Mouse (Mus musculus): ENCODE measurements around the gene Lss. TPM values are rescaled to one million over a fixed set of nuclear protein-coding genes. Genes with fewer than 3 reads are reported as not detected.

Gene Lss
- polyA plus RNA-seq, 1 experiment = 20.3 TPM

DNA sequence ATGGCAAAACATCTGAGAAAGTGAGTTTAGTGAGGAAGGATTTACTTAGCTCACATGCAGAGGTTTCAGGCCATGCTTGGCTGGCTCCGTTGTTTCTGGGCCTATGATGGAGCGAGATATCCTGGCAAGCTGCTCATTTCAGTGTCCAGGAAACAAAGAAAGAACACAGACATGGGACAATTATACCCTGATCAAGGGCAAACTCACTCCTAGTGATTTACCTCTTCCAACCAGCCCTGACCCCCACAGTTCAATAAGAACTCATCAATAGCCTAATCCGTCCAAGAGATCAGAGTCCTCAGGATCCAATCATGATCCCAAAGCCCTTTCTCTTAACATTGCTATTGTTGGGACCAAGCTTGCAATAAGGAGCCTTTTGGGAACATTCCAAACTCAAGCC is 40.8 kb downstream of the Lss start:
- H3K4me3 ChIP-seq (ENCODE audit: insufficient read depth, poor library complexity, severe bottlenecking) = no peak overlapping the region
- H3K27me3 ChIP-seq (ENCODE audit: control insufficient read depth, insufficient read depth, insufficient read length) = peaks cover 15% of the 10 kb centered on the region
- TF ChIP-seq USF1 (IDR thresholded peaks at IDR 0.05; ENCODE audit: low read depth) = no peak
- no peak for TF ChIP-seq FOSL1 (IDR thresholded peaks at IDR 0.05; ENCODE audit: insufficient read depth, low read length, poor library complexity, severe bottlenecking)
- no peak for TF ChIP-seq CEBPB (IDR thresholded peaks at IDR 0.05; ENCODE audit: low read depth)
- no peak for TF ChIP-seq CTCF (IDR thresholded peaks at IDR 0.05; ENCODE audit: control insufficient read depth, insufficient read depth, insufficient read length)
- no peak for TF ChIP-seq MAX (IDR thresholded peaks at IDR 0.05)
- no peak for TF ChIP-seq MYOD1 (IDR thresholded peaks at IDR 0.05; ENCODE audit: control insufficient read depth, insufficient read length, low read depth)
- no peak for TF ChIP-seq MYOG (IDR thresholded peaks at IDR 0.05; ENCODE audit: control insufficient read depth, extremely low read depth, insufficient read length)
- no peaks in the 10 kb centered on the region for H3K79me3 ChIP-seq (ENCODE audit: low read depth)
- no peak overlapping the region for H3ac ChIP-seq (ENCODE audit: control insufficient read depth, insufficient read length, low read depth)
- no peaks in the 10 kb centered on the region for H3K36me3 ChIP-seq (ENCODE audit: control insufficient read depth, insufficient read depth)
- H3K79me2 ChIP-seq (ENCODE audit: control insufficient read depth, insufficient read depth) = no peaks in the 10 kb centered on the region

DNA sequence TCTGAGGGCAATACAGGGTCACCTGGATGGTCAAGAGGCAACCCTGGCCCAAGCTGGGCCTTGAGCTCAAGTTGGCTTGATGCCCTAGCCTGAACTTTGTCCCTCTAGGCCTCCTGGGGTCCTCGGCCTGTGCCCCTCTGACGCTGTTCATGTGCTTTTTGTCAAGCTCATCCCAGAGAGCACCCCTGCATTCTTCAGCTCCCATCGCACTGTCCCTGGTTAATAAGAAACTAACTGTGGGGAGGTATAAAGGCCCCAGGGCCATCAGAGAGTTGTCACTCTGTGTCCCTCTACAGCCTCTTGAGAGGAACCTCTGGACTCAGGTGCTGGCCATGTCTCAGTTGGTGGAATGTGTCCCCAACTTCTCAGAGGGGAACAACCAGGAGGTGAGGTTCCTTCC is 44.0 kb downstream of the Lss start, which contains the start of gene Ftcd:
TSS of gene Ftcd (plus strand) at position 275 of the 400 bp plus-strand sequence.
- no peaks in the 10 kb centered on the region for H3K79me3 ChIP-seq (ENCODE audit: low read depth)
- no peaks in the 10 kb centered on the region for H3K36me3 ChIP-seq (ENCODE audit: control insufficient read depth, insufficient read depth)
- H3K4me3 ChIP-seq (ENCODE audit: insufficient read depth, poor library complexity, severe bottlenecking) = no peak within 1 kb of the TSS
- no peak within 1 kb of the TSS for H3ac ChIP-seq (ENCODE audit: control insufficient read depth, insufficient read length, low read depth)
- TF ChIP-seq USF1 (IDR thresholded peaks at IDR 0.05; ENCODE audit: low read depth) = no peak
- H3K79me2 ChIP-seq (ENCODE audit: control insufficient read depth, insufficient read depth) = no peaks in the 10 kb centered on the region
- peaks cover 6% of the 10 kb centered on the region for H3K27me3 ChIP-seq (ENCODE audit: control insufficient read depth, insufficient read depth, insufficient read length)

DNA sequence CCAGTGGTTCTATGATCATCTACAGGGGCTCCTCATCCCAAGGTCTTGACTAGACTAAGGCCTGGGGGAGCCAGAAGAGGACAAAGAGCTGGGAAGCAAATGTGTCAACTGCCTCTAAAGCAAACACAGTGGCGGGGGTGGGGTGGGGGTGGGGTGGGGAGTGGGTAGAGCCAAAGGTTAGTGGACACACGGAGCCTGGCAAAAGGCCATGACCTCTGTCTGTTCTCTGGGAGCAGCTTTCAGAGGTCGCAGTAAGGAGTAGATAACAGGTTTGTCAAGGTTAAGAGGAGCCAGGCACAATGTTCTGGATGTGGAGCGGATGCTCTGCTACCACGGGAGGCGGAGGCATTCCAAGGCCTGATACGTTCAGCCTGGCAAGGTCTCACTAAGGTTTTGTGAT is 45.5 kb downstream of the Lss start:
- Histone ChIP-seq H3K27me3 (ENCODE audit: control insufficient read depth, insufficient read depth, insufficient read length) (peaks cover 6% of the 10 kb centered on the region), H3K36me3 (ENCODE audit: control insufficient read depth, insufficient read depth) (no peaks in the 10 kb centered on the region), H3K79me3 (ENCODE audit: low read depth) (no peaks in the 10 kb centered on the region), H3ac (ENCODE audit: control insufficient read depth, insufficient read length, low read depth) (no peak overlapping the region), H3K4me3 (ENCODE audit: insufficient read depth, poor library complexity, severe bottlenecking) (no peak overlapping the region), H3K79me2 (ENCODE audit: control insufficient read depth, insufficient read depth) (no peaks in the 10 kb centered on the region)
- TF ChIP-seq CTCF (IDR thresholded peaks at IDR 0.05; ENCODE audit: control insufficient read depth, insufficient read depth, insufficient read length) = no peak
- no peak for TF ChIP-seq MYOG (IDR thresholded peaks at IDR 0.05; ENCODE audit: control insufficient read depth, extremely low read depth, insufficient read length)
- TF ChIP-seq CEBPB (IDR thresholded peaks at IDR 0.05; ENCODE audit: low read depth) = no peak
- TF ChIP-seq USF1 (IDR thresholded peaks at IDR 0.05; ENCODE audit: low read depth) = no peak
- no peak for TF ChIP-seq MYOD1 (IDR thresholded peaks at IDR 0.05; ENCODE audit: control insufficient read depth, insufficient read length, low read depth)
- no peak for TF ChIP-seq MAX (IDR thresholded peaks at IDR 0.05)
- no peak for TF ChIP-seq FOSL1 (IDR thresholded peaks at IDR 0.05; ENCODE audit: insufficient read depth, low read length, poor library complexity, severe bottlenecking)

DNA sequence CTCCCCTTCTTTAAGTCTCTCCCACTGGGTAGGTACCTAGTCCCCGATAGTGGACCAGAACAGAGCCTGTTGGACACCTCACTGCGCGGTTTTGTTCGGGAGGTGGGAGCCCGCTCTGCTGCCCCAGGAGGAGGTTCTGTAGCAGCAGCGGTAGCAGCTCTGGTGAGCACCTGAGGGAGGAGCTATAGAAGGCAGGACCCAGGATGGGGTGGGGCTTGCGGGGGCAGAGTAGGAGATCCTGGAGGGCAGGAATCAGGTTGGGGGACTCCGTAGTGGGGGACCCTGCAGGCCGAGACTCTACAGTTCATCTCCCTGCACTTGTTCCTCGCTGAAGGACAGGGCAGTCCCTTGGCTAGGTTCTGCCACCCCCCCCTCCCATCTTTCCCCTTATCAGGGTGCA is 52.8 kb downstream of the Lss start:
- Histone ChIP-seq H3K4me3 (ENCODE audit: insufficient read depth, poor library complexity, severe bottlenecking) (no peak overlapping the region), H3K79me2 (ENCODE audit: control insufficient read depth, insufficient read depth) (no peaks in the 10 kb centered on the region)
- TF ChIP-seq USF1 (IDR thresholded peaks at IDR 0.05; ENCODE audit: low read depth) (no peak), CTCF (IDR thresholded peaks at IDR 0.05; ENCODE audit: control insufficient read depth, insufficient read depth, insufficient read length) (no peak), MYOD1 (IDR thresholded peaks at IDR 0.05; ENCODE audit: control insufficient read depth, insufficient read length, low read depth) (no peak), MAX (IDR thresholded peaks at IDR 0.05) (no peak), MYOG (IDR thresholded peaks at IDR 0.05; ENCODE audit: control insufficient read depth, extremely low read depth, insufficient read length) (no peak), FOSL1 (IDR thresholded peaks at IDR 0.05; ENCODE audit: insufficient read depth, low read length, poor library complexity, severe bottlenecking) (no peak), CEBPB (IDR thresholded peaks at IDR 0.05; ENCODE audit: low read depth) (no peak)

DNA sequence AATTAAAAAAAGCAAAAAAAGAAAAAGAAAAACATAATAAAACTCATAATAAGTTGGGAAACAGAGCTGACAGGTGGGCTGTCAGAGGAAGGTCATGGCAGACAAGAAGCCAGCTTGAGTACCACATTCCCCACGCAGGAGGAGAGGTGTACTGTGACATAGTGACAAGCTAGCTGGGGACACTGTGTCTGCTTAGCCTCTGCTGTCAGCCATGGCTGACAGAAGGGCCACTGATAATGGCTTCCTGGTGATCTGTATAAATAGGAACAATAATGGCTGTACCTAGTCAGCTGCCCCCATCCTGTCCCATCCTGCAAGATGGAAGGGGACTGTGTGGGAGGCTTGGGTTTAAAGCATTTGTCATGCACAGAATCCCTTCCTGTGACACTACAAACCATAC is 54.8 kb downstream of the Lss start:
- no peaks in the 10 kb centered on the region for H3K79me3 ChIP-seq (ENCODE audit: low read depth)
- no peaks in the 10 kb centered on the region for H3K36me3 ChIP-seq (ENCODE audit: control insufficient read depth, insufficient read depth)
- H3K27me3 ChIP-seq (ENCODE audit: control insufficient read depth, insufficient read depth, insufficient read length) = peaks cover 21% of the 10 kb centered on the region
- no peak overlapping the region for H3K4me3 ChIP-seq (ENCODE audit: insufficient read depth, poor library complexity, severe bottlenecking)
- no peaks in the 10 kb centered on the region for H3K79me2 ChIP-seq (ENCODE audit: control insufficient read depth, insufficient read depth)
- TF ChIP-seq MYOG (IDR thresholded peaks at IDR 0.05; ENCODE audit: control insufficient read depth, extremely low read depth, insufficient read length) (no peak), MAX (IDR thresholded peaks at IDR 0.05) (no peak), FOSL1 (IDR thresholded peaks at IDR 0.05; ENCODE audit: insufficient read depth, low read length, poor library complexity, severe bottlenecking) (no peak), CEBPB (IDR thresholded peaks at IDR 0.05; ENCODE audit: low read depth) (no peak), USF1 (IDR thresholded peaks at IDR 0.05; ENCODE audit: low read depth) (no peak)
- no peak overlapping the region for H3ac ChIP-seq (ENCODE audit: control insufficient read depth, insufficient read length, low read depth)

More for the DNA sequence above, 52.8 kb downstream of the Lss start:
- Histone ChIP-seq H3K79me3 (ENCODE audit: low read depth) (no peaks in the 10 kb centered on the region), H3K27me3 (ENCODE audit: control insufficient read depth, insufficient read depth, insufficient read length) (peaks cover 17% of the 10 kb centered on the region), H3K36me3 (ENCODE audit: control insufficient read depth, insufficient read depth) (no peaks in the 10 kb centered on the region), H3ac (ENCODE audit: control insufficient read depth, insufficient read length, low read depth) (no peak overlapping the region)

DNA sequence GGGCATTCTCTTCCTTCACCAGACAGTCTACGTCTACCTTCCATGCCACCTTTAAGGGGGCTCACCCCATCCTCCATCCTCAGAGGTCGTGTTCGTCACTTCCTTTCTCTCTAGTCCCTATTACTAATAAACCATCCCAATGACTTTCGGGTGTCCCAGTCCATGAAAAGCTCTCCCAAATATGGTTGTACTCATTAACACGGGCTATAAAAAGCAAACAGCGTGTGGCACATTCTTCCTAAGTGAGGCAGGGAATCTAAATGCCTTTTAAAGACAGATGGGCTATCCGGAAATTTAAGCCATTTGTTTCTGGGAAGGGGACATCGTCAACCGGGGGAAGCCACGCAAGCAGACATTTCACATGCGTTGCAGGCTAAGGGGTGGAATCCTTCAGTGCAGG is 58.8 kb downstream of the Lss start:
- H3K79me2 ChIP-seq (ENCODE audit: control insufficient read depth, insufficient read depth) = no peaks in the 10 kb centered on the region
- no peak for TF ChIP-seq MYOD1 (IDR thresholded peaks at IDR 0.05; ENCODE audit: control insufficient read depth, insufficient read length, low read depth)
- no peak for TF ChIP-seq MYOG (IDR thresholded peaks at IDR 0.05; ENCODE audit: control insufficient read depth, extremely low read depth, insufficient read length)
- TF ChIP-seq CEBPB (IDR thresholded peaks at IDR 0.05; ENCODE audit: low read depth) = no peak
- no peak for TF ChIP-seq CTCF (IDR thresholded peaks at IDR 0.05; ENCODE audit: control insufficient read depth, insufficient read depth, insufficient read length)
- no peak for TF ChIP-seq MAX (IDR thresholded peaks at IDR 0.05)
- TF ChIP-seq USF1 (IDR thresholded peaks at IDR 0.05; ENCODE audit: low read depth) = no peak
- TF ChIP-seq FOSL1 (IDR thresholded peaks at IDR 0.05; ENCODE audit: insufficient read depth, low read length, poor library complexity, severe bottlenecking) = no peak

More for the DNA sequence above, 58.8 kb downstream of the Lss start:
- Histone ChIP-seq H3K4me3 (ENCODE audit: insufficient read depth, poor library complexity, severe bottlenecking) (no peak overlapping the region), H3K79me3 (ENCODE audit: low read depth) (no peaks in the 10 kb centered on the region), H3K36me3 (ENCODE audit: control insufficient read depth, insufficient read depth) (no peaks in the 10 kb centered on the region), H3K27me3 (ENCODE audit: control insufficient read depth, insufficient read depth, insufficient read length) (peaks cover 23% of the 10 kb centered on the region), H3ac (ENCODE audit: control insufficient read depth, insufficient read length, low read depth) (no peak overlapping the region)
